Mouse (Mus musculus): ENCODE results near the gene Mthfd1l. TPM values are rescaled to one million over a fixed set of nuclear protein-coding genes. Genes with fewer than 3 reads are reported as not detected.
"Not testable (repeated sequence)": the region's sequence is repeated elsewhere in the genome, so short reads cannot be mapped to it uniquely, and the experiment has no call there.

Gene Mthfd1l
- total and polyA plus RNA-seq, 3 experiments = 84.0 to 94.8 (median 90.3) TPM

- H3K36me3 ChIP-seq (replicated peaks in 1 of 2; ENCODE audit: control insufficient read depth in 1 of 2, insufficient read depth in 1 of 2, low read length in 1 of 2) = peaks cover 35 to 79% of the 10 kb centered on the region in 2 experiments
- no peak overlapping the region for H3K27ac ChIP-seq (ENCODE audit: insufficient read depth, low read depth)
- H3K4me2 ChIP-seq (ENCODE audit: insufficient read depth, low read depth, poor library complexity, severe bottlenecking) = no peak overlapping the region
- in situ Hi-C loops (cut with MboI; ENCODE audit: low pct_ligation_motif_present, low pct_unique_long_range_greater_than_20kb, low sequenced_read_pairs) = no loop called here
- dilution Hi-C loops (cut with MboI; ENCODE audit: extremely low pct_ligation_motif_present, extremely low pct_unique_long_range_greater_than_20kb, low sequenced_read_pairs) = no loop called here
- no peaks in the 10 kb centered on the region for H3K79me2 ChIP-seq (replicated peaks; ENCODE audit: control insufficient read depth, extremely low read depth, insufficient read depth, poor library complexity, severe bottlenecking)
- no peak for TF ChIP-seq POLR2AphosphoS2 (IDR thresholded peaks at IDR 0.05; ENCODE audit: low read depth, low read length)
- no peak for DNase-seq (ENCODE audit: extremely low read depth)
- H3K4me3 ChIP-seq (replicated peaks in 1 of 3; ENCODE audit: low read depth in 2 of 3, low read length in 2 of 3, poor library complexity in 1 of 3) = no peak overlapping the region
- H3K4me1 ChIP-seq (ENCODE audit: control insufficient read depth in 1 of 2, insufficient read depth in 2 of 2) = peaks cover 0 to 8% of the 10 kb centered on the region in 2 experiments; a peak in 1 of 4 replicates
- no peaks in the 10 kb centered on the region for H3K9me3 ChIP-seq (replicated peaks; ENCODE audit: low read length)
- no peak overlapping the region for H3K9ac ChIP-seq (ENCODE audit: insufficient read depth, low read depth)
- no peaks in the 10 kb centered on the region for H3K27me3 ChIP-seq (replicated peaks)
Observed at GRCm38 (mm10) chr10:4071069-4071844, 98.3 kb downstream of the Mthfd1l start.

- H3K4me3 ChIP-seq (replicated peaks in 1 of 3; ENCODE audit: low read depth in 2 of 3, low read length in 2 of 3, poor library complexity in 1 of 3) = no peak overlapping the region
- no peak for TF ChIP-seq EP300 (IDR thresholded peaks at IDR 0.05; ENCODE audit: low read length)
- in situ Hi-C loops (cut with MboI; ENCODE audit: low pct_ligation_motif_present, low pct_unique_long_range_greater_than_20kb, low sequenced_read_pairs) (no loop called here), dilution Hi-C loops (cut with MboI; ENCODE audit: extremely low pct_ligation_motif_present, extremely low pct_unique_long_range_greater_than_20kb, low sequenced_read_pairs) (no loop called here)
- H3K4me2 ChIP-seq (ENCODE audit: insufficient read depth, low read depth, poor library complexity, severe bottlenecking) = no peak overlapping the region
- no peak for DNase-seq (ENCODE audit: extremely low read depth)
- H3K9ac ChIP-seq (ENCODE audit: insufficient read depth, low read depth) = no peak overlapping the region
- H3K9me3 ChIP-seq (replicated peaks; ENCODE audit: low read length) = no peaks in the 10 kb centered on the region
- H3K36me3 ChIP-seq (replicated peaks in 1 of 2; ENCODE audit: control insufficient read depth in 1 of 2, insufficient read depth in 1 of 2, low read length in 1 of 2) = peaks cover 35 to 82% of the 10 kb centered on the region in 2 experiments
- H3K27me3 ChIP-seq (replicated peaks) = no peaks in the 10 kb centered on the region
- H3K79me2 ChIP-seq (replicated peaks; ENCODE audit: control insufficient read depth, extremely low read depth, insufficient read depth, poor library complexity, severe bottlenecking) = no peaks in the 10 kb centered on the region
- peaks cover 0 to 8% of the 10 kb centered on the region in 2 experiments; a peak in 1 of 4 replicates for H3K4me1 ChIP-seq (ENCODE audit: control insufficient read depth in 1 of 2, insufficient read depth in 2 of 2)
- no peak overlapping the region for H3K27ac ChIP-seq (ENCODE audit: insufficient read depth, low read depth)
Observed at GRCm38 (mm10) chr10:4071845-4072345, 99.0 kb downstream of the Mthfd1l start.

- H3K27ac ChIP-seq (ENCODE audit: insufficient read depth, low read depth); H3K27me3 ChIP-seq (replicated peaks); H3K4me1 ChIP-seq (ENCODE audit: control insufficient read depth in 1 of 2, insufficient read depth in 2 of 2); H3K4me3 ChIP-seq (replicated peaks in 1 of 3; ENCODE audit: low read depth in 2 of 3, low read length in 2 of 3, poor library complexity in 1 of 3); in situ Hi-C loops (cut with MboI; ENCODE audit: low pct_ligation_motif_present, low pct_unique_long_range_greater_than_20kb, low sequenced_read_pairs); dilution Hi-C loops (cut with MboI; ENCODE audit: extremely low pct_ligation_motif_present, extremely low pct_unique_long_range_greater_than_20kb, low sequenced_read_pairs); H3K9me3 ChIP-seq (replicated peaks; ENCODE audit: low read length); H3K4me2 ChIP-seq (ENCODE audit: insufficient read depth, low read depth, poor library complexity, severe bottlenecking); H3K9ac ChIP-seq (ENCODE audit: insufficient read depth, low read depth); DNase-seq (ENCODE audit: extremely low read depth); H3K79me2 ChIP-seq (replicated peaks; ENCODE audit: control insufficient read depth, extremely low read depth, insufficient read depth, poor library complexity, severe bottlenecking): not testable (repeated sequence)
- peaks cover 35 to 82% of the 10 kb centered on the region in 2 experiments for H3K36me3 ChIP-seq (replicated peaks in 1 of 2; ENCODE audit: control insufficient read depth in 1 of 2, insufficient read depth in 1 of 2, low read length in 1 of 2)
Observed at GRCm38 (mm10) chr10:4072491-4072890, 99.6 kb downstream of the Mthfd1l start.

GRCm38 (mm10) chr10:4078220-4078840 lies 105.4 kb downstream of the Mthfd1l start:
- H3K27ac ChIP-seq (ENCODE audit: insufficient read depth, low read depth) = no peak overlapping the region
- peaks cover 20 to 82% of the 10 kb centered on the region in 2 experiments for H3K36me3 ChIP-seq (replicated peaks in 1 of 2; ENCODE audit: control insufficient read depth in 1 of 2, insufficient read depth in 1 of 2, low read length in 1 of 2)
- no peak for DNase-seq (ENCODE audit: extremely low read depth)
- H3K4me2 ChIP-seq (ENCODE audit: insufficient read depth, low read depth, poor library complexity, severe bottlenecking) = no peak overlapping the region
- no peaks in the 10 kb centered on the region for H3K79me2 ChIP-seq (replicated peaks; ENCODE audit: control insufficient read depth, extremely low read depth, insufficient read depth, poor library complexity, severe bottlenecking)
- in situ Hi-C loops (cut with MboI; ENCODE audit: low pct_ligation_motif_present, low pct_unique_long_range_greater_than_20kb, low sequenced_read_pairs) = loop anchor here (25.0 kb wide), 1 partner anchor 259 kb away; no protein-coding TSS in a partner anchor
- no peak overlapping the region for H3K4me3 ChIP-seq (replicated peaks in 1 of 3; ENCODE audit: low read depth in 2 of 3, low read length in 2 of 3, poor library complexity in 1 of 3)
- no peaks in the 10 kb centered on the region for H3K27me3 ChIP-seq (replicated peaks)
- dilution Hi-C loops (cut with MboI; ENCODE audit: extremely low pct_ligation_motif_present, extremely low pct_unique_long_range_greater_than_20kb, low sequenced_read_pairs) = no loop called here
- TF ChIP-seq PAX5 (IDR thresholded peaks at IDR 0.05; ENCODE audit: low read length) (no peak), USF1 (IDR thresholded peaks at IDR 0.05; ENCODE audit: low read depth, low read length) (no peak), KAT2A (IDR thresholded peaks at IDR 0.05; ENCODE audit: insufficient replicate concordance, low read length) (no peak), ZC3H11A (IDR thresholded peaks at IDR 0.05; ENCODE audit: low read depth, low read length) (no peak), NELFE (IDR thresholded peaks at IDR 0.05; ENCODE audit: low read depth, low read length) (no peak), CHD1 (IDR thresholded peaks at IDR 0.05; ENCODE audit: low read depth, low read length) (no peak), SIN3A (IDR thresholded peaks at IDR 0.05; ENCODE audit: low read length) (no peak), JUND (conservative IDR thresholded peaks at IDR 0.05; ENCODE audit: low read depth, low read length) (no peak)
- no peaks in the 10 kb centered on the region for H3K9me3 ChIP-seq (replicated peaks; ENCODE audit: low read length)
- H3K4me1 ChIP-seq (ENCODE audit: control insufficient read depth in 1 of 2, insufficient read depth in 2 of 2) = peaks cover 0 to 21% of the 10 kb centered on the region in 2 experiments; a peak in 2 of 4 replicates
- no peak overlapping the region for H3K9ac ChIP-seq (ENCODE audit: insufficient read depth, low read depth)
